Mouse (Mus musculus): Measurements from ENCODE around the gene Mlst8.
A peak's percentile ranks its signal among the peaks of the same experiment; 100 is the strongest.

Mlst8 gene

DNA sequence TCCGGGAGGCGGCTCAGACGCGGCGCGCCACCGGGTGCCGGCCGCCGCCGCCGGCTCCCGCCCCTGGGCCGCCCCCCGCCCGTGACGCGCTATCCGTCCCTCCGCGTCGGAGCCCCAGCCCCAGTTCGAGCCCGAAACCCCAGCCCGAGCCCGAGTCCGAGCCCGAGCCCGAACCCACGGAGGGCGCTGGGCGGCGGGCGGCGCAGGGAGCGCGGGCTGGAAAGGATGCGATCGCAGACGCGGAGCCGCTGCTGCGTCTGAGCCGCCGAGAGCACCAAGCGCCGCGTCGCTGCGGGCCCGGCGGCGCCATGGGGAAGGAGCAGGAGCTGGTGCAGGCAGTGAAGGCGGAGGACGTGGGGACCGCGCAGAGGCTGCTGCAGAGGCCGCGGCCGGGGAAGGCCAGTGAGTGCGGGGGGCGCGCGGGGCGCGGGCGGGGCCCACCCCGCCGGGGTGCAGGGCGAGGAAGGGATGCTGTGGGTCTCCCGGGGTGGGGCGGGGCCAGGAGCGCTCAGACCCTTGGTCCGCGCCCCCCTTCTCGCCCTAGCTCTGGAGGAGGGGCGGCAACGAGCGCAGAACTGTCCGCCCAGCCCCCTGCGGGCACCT lies 9.9 kb upstream of the Mlst8 start:
- DNase-seq = peak; percentile 29 to 39

GRCm38 (mm10) chr17:24488186-24488661 lies 9.3 kb upstream of the Mlst8 start, which contains the start of gene Caskin1:
TSS of gene Caskin1 (plus strand) at chr17:24488601.
- peak in 1 of 2 experiments; percentile 14 for DNase-seq

- DNase-seq = no peak
These were observed 6.4 kb upstream of the Mlst8 start for GRCm38 (mm10) chr17:24485090-24485860.

- DNase-seq = no peak
These were observed 4.6 kb upstream of the Mlst8 start for GRCm38 (mm10) chr17:24483495-24483894.

- no peak for DNase-seq
These were observed 2.3 kb upstream of the Mlst8 start for GRCm38 (mm10) chr17:24481027-24481815.

DNA sequence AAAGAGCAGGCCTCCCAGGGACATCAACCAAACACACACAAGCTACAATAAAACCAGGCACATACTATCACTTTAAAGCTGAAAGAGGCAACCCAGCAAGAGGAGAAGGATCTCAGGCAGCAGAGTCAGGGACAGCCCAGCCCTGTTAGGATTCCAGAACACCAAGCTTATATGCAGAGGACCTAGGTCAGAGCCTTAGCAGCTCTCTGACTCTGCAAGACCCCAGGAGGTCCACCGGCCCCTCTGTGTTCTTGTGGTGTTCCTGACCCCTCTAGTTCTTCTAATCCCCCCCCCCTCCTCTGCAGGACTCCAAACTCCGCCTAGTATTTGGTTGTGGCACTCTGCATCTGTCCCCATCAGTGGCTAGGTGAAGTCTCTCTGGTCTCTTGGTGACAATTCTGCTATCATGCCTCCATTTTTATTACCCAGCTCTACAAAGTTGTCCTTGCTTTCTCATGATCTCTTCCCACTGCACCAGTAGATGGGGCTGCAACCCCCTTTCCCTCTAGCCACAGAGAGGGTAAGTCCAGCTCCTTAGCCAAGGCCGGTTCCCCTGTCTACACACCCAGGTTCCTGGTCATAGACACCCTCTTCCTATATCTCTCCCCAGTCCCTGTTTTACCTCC lies 1.4 kb upstream of the Mlst8 start:
- DNase-seq = no peak

GRCm38 (mm10) chr17:24479431-24479830 lies 553 bp upstream of the Mlst8 start:
- DNase-seq = no peak

- DNase-seq = no peak
These were observed 785 bp downstream of the Mlst8 start for GRCm38 (mm10) chr17:24477985-24478600.

- no peak for DNase-seq
These were observed 1.6 kb downstream of the Mlst8 start for GRCm38 (mm10) chr17:24477053-24477984.

DNA sequence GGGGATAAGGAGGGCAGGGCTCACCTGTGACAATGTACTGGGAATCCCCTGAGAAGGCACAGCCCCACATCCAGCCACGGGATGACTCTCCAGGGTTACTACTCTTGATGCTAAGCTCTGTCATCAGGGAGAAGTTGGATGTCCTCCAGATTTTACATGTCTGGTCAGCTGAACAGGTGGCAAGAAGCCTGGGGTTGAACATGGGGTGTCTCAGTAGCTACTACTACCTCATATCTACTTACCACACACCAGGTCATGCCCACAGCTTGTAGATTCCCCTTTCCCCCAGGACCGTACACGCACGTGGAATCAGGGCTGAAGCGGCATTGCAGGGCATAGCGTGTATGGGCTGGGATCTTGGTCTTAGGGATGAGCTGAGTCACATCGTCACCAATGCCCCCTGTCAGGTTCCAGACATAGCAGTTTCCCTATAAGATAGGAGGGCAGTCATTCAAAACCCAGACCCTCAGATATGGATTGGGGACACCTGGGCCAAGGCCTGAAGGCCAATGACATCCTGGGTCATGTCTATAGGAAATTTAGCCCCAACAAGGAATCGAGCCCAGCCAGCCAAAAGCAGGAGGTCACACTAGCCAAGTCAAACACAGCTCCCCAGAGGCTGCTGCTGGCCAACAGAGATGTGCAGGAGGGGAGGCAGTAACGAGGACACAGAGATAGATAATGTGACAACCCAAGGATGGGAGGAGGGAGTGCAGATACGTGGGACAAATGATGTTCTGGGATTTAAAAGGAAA lies 2.7 kb downstream of the Mlst8 start:
- DNase-seq = no peak

DNA sequence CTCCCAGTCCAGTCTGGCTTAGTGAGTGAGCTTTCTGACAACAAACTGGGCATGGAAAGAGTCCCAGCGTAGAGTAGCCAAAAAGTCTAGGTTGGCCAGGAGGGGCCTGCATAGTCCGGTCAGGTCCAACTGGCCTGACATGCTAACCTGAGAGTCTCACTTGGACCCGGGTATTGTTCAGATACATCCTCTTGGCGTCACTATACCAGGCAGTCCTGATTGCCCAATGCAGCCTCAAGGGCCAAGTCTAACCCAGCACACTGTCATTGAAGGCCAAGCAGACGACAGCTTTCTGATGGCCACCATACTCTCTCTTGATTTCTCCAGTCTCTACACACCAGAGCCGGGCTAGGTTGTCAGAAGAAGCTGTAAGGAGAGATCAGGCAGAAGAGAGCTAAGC lies 3.3 kb downstream of the Mlst8 start:
- no peak for DNase-seq

DNA sequence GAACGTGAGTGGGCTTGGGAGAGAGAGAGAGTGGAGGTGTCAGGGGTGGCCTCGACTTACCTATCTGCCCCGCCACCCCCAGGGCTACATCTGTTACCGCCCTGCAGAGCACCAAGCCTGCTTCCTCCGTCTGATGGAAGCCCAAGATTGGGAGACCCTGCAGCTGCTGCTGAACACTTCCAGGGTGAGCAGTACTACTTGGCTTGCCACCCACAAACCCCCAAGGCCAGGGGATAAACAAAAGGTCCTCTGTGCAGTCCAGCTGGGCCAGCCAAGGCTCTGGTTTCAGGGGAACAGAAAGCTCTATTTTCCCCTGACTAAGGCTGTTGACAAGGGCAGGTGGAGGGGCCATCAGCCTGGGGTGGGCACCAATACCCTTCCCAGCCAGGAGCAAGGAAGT lies 4.3 kb downstream of the Mlst8 start:
- no peak for DNase-seq

DNA sequence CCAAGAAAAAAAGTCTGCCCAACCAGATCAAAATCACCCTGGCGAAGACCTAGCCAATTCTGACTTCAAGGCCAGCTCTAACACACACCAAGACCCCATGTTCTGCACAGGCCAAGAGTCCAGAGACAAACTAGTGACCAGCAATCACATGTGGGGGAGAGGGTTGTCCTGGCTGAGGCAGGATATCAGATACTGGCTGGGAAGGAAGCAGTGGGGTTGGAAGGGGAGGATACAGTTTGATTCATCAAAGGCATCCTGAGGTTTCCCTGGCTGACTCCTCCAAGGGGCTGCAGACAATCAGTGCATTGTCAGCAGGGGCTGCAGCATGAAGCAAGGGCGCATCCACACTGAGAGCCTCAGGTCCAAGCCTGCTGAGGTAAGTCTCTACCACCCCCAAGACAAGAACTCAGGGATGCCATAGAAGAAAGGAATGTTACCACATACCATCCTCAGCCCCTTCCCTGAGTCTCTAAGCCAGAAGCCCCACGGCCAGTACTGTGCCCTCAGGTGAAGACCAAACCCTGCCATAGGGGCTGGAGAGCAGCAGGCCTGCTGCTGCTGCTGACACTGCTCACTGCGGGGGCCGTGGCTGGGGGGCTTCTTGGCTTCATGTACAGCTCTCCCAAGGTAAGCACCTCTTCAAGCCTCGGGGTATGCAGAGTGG lies 5.1 kb downstream of the Mlst8 start, which contains the start of gene Bricd5:
Gene Bricd5 (plus strand): TSS at position 273 of the 664 bp plus-strand sequence.
- DNase-seq = no peak

GRCm38 (mm10) chr17:24472512-24472911 lies 6.4 kb downstream of the Mlst8 start:
- DNase-seq = no peak

- no peak for DNase-seq
These were observed 8.0 kb downstream of the Mlst8 start for GRCm38 (mm10) chr17:24470701-24471527.

DNA sequence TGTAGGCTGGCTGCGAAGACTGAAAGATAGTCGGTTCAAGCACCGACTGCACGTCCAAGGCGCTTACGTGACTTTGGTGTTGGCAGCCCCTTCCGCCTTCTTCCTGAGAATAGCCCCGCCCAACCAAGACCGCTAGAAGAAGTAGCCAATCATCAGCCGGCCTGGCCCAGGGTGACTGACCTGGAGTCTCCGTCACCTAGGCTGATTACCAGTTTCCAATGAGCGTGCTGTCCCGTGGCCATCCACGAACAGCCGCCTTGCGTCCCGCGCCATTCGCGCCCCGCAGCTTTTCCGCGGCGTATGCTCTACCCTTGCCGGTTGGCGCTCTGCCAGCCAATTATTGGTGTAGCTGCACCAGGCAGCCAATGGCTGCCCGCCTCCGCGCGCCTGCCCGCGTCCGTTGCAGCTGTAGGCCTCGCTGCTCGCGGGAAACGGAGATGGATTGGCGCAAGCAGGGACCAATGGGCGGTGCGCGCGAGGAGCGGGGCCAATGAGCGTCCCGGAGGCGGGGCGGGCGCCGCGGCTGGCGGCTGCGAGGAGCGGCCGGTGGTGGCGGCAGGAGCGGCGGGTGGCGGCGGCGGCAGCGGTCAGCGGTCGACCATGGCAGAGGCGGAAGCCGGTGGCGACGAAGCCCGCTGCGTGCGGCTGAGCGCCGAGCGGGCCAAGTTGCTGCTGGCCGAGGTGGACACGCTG lies 8.8 kb downstream of the Mlst8 start, which contains the start of the genes E4f1 and Pgp:
Gene E4f1 (minus strand): TSS at position 404 of the 693 bp plus-strand sequence.
Gene Pgp (plus strand): TSS at position 483 of the 693 bp plus-strand sequence.
- DNase-seq = peak; percentile 95 to 96

- no peak for DNase-seq
These were observed 9.5 kb downstream of the Mlst8 start for GRCm38 (mm10) chr17:24469336-24469909.
